Mouse (Mus musculus) small intestine, adult 2 months (tissue): ENCODE results near the gene Id3.

Source experiments
- CTCF ChIP-seq: fragments of 200-500 bp; IDR thresholded peaks from 2 replicates; pipeline ENCODE4 v1.5.1; 2012; ENCODE audit warnings: low read depth, mild to moderate bottlenecking, control low read depth, inconsistent platforms, low read length, moderate library complexity, mixed read lengths; ENCODE audit not compliant: insufficient replicate concordance, insufficient read length; ENCODE audit errors: extremely low read depth
- POLR2A ChIP-seq: fragments of 200-500 bp; IDR thresholded peaks from 2 replicates; pipeline ENCODE4 v1.6.1; 2012; ENCODE audit warnings: low read depth, mild to moderate bottlenecking, control low read depth, inconsistent platforms, low read length, moderate library complexity

DNA sequence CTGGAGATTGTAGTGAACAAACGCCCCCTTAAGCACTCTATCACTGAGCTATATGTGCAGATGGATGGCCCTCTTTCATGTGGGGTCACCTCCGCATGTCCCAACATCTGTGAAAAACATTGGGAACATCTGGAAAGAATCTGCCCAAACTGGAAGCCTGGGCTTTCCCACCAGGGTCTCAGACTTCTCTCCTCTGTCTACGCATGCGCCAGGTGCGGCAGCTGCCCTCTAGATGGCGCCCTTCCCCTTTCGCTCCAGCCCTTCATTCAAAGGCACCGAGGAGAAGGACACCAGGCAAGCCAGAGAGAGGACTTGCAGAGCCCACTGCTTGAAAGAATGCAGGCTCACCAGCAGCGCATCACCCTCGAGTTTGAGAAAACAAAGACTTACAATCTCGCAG lies 20.2 kb downstream of the Id3 start:
- TF ChIP-seq POLR2A (no peak), CTCF (peak; percentile 98)
